Mouse (Mus musculus): ENCODE data around the gene Myof.

Gene Myof

GRCm38 (mm10) chr19:38003671-38004521 lies 39.5 kb downstream of the Myof start:
- DNase-seq (ENCODE audit: low read depth, low spot score) = no peak

GRCm38 (mm10) chr19:38002816-38003215 lies 40.6 kb downstream of the Myof start:
- no peak for DNase-seq (ENCODE audit: low read depth, low spot score)

GRCm38 (mm10) chr19:38000990-38001389 lies 42.4 kb downstream of the Myof start:
- no peak for DNase-seq (ENCODE audit: low read depth, low spot score)

- no peak for DNase-seq (ENCODE audit: low read depth, low spot score)
Measured at GRCm38 (mm10) chr19:37999941-38000340, 43.4 kb downstream of the Myof start.

GRCm38 (mm10) chr19:37994301-37994700 lies 49.1 kb downstream of the Myof start:
- DNase-seq (ENCODE audit: low read depth, low spot score) = no peak

GRCm38 (mm10) chr19:37992184-37992554 lies 51.2 kb downstream of the Myof start:
- no peak for DNase-seq (ENCODE audit: low read depth, low spot score)

- no peak for DNase-seq (ENCODE audit: low read depth, low spot score)
Measured at GRCm38 (mm10) chr19:37991399-37992183, 51.8 kb downstream of the Myof start.

GRCm38 (mm10) chr19:37989971-37990370 lies 53.4 kb downstream of the Myof start:
- no peak for DNase-seq (ENCODE audit: low read depth, low spot score)

- DNase-seq (ENCODE audit: low read depth, low spot score) = no peak
Measured at GRCm38 (mm10) chr19:37988156-37988555, 55.2 kb downstream of the Myof start.

GRCm38 (mm10) chr19:37985730-37986129 lies 57.6 kb downstream of the Myof start:
- DNase-seq (ENCODE audit: low read depth, low spot score) = no peak

GRCm38 (mm10) chr19:37975951-37976350 lies 67.4 kb downstream of the Myof start:
- no peak for DNase-seq (ENCODE audit: low read depth, low spot score)

GRCm38 (mm10) chr19:37970571-37970970 lies 72.8 kb downstream of the Myof start:
- DNase-seq (ENCODE audit: low read depth, low spot score) = no peak

- no peak for DNase-seq (ENCODE audit: low read depth, low spot score)
Measured at GRCm38 (mm10) chr19:37970004-37970403, 73.4 kb downstream of the Myof start.

- DNase-seq (ENCODE audit: low read depth, low spot score) = no peak
Measured at GRCm38 (mm10) chr19:37965828-37966227, 77.5 kb downstream of the Myof start.

- DNase-seq (ENCODE audit: low read depth, low spot score) = no peak
Measured at GRCm38 (mm10) chr19:37963421-37963820, 80.0 kb downstream of the Myof start.

- no peak for DNase-seq (ENCODE audit: low read depth, low spot score)
Measured at GRCm38 (mm10) chr19:37960791-37961190, 82.6 kb downstream of the Myof start.

GRCm38 (mm10) chr19:37959543-37960215 lies 83.7 kb downstream of the Myof start:
- DNase-seq (ENCODE audit: low read depth, low spot score) = no peak

- no peak for DNase-seq (ENCODE audit: low read depth, low spot score)
Measured at GRCm38 (mm10) chr19:37959076-37959475, 84.3 kb downstream of the Myof start.

- DNase-seq (ENCODE audit: low read depth, low spot score) = no peak
Measured at GRCm38 (mm10) chr19:37957256-37957655, 86.1 kb downstream of the Myof start.

GRCm38 (mm10) chr19:37956006-37956405 lies 87.4 kb downstream of the Myof start:
- no peak for DNase-seq (ENCODE audit: low read depth, low spot score)

- peak; percentile 59 for DNase-seq (ENCODE audit: low read depth, low spot score)
Measured at GRCm38 (mm10) chr19:37955425-37956001, 87.9 kb downstream of the Myof start.

GRCm38 (mm10) chr19:37954772-37955171 lies 88.6 kb downstream of the Myof start:
- DNase-seq (ENCODE audit: low read depth, low spot score) = no peak
